Mouse (Mus musculus) spleen, postnatal 4 days (tissue): ENCODE measurements around the gene Tmem198b.
"Not testable (repeated sequence)": the region's sequence is repeated elsewhere in the genome, so short reads cannot be mapped to it uniquely, and the experiment has no call there.

Experiments used
- DNase-seq, 2 experiments: peaks; one replicate each; pipeline ENCODE4 v3.0.0; 2022; ENCODE audit warnings: low spot score in 2 of 2

Gene Tmem198b

DNA sequence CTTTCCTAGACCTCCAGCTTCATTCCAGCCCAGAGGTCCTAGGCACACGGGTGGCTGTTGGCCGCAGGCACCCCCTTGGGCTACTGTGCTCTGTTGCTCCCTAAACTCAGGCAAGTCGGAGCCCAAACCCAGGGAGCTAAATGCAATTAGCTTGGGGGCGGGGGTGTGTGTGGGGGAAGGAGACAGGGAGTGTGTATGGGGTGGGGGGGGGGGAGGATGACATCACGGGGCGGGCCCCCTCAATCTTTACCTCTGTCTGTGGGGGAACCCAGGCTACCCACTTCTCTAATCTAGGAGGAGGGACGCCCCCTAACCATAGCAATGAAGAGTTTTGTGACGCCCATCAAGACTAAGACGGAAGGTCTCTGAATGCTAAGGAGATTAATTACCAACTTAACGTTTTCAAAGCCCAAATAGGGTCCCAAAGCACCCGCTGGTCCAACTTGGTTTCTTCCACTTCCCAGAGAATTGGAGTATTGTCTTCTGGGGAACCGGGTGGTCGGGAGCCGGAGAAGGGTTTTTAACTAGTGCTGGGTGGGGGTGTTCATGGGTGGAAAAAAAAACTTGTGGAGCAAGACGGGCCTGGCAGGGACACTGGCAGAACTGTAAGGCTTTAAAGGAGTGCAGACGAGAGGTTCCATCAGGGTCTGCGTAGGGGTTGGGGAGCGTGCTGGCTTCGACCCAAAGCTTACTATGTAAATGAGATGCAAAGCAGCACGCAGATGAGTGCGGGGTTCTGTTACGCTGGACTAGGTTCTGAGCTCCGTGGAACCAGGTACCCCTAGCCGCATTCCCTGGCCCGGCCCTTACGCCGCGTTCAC lies at the start of gene Tmem198b:
Tmem198b (minus strand) TSS at position 100 of the 821 bp plus-strand sequence.
- peak; percentile 55 to 83 for DNase-seq

DNA sequence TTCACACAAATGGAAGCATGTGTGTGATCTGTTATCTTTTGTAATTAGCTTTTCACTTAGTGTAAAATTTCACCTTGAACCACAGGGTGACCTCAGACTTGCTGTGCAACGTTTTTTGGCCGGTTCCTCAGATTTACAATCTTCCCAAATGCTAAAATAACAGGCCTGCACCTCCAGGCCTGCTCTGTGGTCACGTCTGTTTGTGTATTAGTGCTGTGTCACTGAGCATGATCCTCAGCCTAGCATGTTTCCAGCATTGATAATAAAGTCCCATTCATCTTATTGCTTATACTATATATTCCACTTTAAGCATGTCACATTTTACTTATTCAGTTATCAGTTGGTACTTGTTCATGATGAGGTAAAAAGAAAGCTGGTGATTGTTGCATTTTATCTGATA lies 46.2 kb upstream of the Tmem198b start:
- DNase-seq: no peak

DNA sequence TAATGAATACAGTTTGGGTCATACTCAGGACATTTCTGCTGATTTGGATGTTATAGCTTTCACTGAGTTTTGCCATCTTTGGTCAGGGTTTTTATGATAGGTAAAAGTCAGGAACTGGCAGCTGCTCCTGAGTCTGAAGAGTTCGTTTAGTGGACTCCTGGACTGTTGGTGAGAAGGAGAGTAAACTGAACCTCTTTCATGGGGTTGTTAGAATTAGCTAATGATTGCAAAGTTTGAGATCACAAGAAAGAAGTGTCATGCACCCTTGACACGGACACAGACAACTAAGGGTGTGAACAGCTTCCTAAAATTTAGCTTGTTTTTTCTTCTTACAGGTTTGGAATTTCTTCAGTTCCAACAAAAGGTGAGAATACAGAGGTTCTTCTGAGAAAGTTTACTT lies 44.3 kb upstream of the Tmem198b start:
- no peak for DNase-seq

DNA sequence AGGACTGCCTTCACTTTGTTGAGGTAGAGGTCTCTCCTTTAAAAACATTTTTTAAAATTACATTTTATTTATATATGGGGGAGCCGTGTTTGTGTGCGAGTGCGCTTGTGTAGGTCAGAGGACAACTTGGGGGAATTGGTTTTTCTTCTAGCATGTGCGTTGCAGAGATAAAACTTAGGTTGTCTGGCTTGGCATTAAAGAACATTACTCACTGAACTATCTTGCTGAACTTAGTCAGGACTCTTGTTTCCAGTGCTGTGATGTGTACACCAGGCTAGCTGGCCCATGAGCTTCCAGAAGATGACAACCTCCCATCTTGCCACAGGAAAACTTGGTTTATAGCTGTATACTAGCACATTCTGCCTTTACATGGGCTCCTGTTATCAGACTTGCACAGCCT lies 42.5 kb upstream of the Tmem198b start:
- no peak for DNase-seq

DNA sequence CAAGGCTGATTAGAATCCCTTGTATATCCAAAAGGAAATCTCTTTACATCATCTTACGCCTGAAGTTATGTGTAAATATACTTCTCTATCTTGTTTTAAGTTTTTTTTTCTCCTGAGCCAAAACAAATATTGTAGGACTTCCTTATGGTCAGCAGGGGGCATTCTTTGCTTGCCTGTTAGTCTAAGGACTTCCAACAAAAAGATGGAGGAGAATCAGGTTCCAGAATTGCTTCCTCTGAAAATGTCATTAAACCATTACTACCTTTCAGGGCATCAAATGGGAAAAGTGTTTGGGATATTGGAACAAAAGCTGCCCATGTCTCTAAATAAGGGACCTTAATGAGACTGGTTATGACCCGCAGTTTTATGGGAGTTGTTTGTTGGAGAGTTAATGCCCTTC lies 41.3 kb upstream of the Tmem198b start:
- DNase-seq: no peak

DNA sequence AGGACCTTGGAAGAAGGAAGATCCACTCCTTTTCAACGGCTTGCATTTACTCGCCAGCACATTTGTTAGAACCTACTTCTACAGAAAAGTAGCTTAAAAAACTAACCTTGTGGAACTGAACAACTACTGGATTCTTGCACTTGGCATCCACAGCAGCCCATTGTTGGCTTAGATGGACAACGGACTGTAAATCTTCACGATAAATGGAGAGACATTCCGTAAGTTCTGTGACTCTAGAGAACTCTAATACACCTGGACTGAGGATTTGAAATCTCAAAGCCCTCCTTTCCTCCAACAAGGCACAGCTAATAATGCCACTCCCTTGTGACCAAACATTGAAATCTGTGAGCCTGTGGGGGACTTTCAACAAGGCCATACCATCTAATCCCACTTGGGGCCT lies 39.1 kb upstream of the Tmem198b start:
- no peak for DNase-seq

DNA sequence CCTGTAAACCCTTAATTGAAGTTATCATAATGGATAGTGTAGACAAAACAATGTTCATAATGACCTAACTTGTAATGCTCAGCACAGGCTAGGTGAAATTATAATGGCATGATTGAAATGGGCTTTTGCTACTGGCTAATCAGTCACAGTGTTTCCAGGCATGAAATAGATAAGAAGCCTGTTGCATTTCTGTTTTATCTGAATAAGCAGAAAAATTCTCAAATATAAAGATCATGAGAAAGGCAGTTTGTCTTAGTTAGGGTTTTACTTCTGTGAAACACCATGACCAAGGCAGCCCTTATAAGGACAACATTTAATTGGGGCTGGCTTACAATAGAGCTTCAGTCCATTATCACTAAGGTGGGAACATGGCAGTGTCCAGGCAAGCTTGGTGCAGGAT lies 36.4 kb upstream of the Tmem198b start:
- DNase-seq: no peak

DNA sequence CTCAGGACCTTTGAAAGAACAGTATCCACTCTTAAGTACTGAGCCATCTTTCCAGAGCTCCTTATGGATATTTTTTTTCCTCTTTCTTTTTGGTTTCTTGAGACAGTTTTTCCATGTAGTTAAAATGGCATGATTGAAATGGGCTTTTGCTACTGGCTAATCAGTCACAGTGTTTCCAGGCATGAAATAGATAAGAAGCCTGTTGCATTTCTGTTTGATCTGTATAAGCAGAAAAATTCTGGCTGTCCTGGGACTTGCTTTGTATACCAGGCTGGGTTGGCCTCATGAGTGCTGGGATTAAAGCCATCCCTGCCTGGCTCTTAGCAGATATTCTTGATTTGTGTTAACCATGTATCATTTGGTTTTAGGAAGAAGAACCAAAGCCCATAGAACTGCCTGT lies 35.3 kb upstream of the Tmem198b start:
- no peak for DNase-seq

DNA sequence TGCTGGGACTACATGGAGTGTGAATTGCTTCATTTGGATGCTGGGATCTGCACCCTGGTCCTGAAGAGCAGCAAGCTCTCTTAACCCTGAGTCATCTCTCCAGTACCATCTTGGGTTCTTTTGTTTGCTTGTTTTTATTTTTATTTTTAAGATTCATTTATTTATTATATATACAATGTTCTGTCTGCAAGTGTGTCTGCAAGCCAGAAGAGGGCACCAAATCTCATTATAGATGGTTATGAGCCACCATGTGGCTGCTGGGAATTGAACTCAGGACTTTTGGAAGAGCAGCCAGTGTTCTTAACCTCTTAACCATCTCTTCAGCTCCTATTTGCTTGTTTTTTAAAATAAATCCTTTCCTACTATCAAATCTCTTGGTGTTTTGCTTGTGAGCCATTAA lies 33.2 kb upstream of the Tmem198b start:
- no peak for DNase-seq

DNA sequence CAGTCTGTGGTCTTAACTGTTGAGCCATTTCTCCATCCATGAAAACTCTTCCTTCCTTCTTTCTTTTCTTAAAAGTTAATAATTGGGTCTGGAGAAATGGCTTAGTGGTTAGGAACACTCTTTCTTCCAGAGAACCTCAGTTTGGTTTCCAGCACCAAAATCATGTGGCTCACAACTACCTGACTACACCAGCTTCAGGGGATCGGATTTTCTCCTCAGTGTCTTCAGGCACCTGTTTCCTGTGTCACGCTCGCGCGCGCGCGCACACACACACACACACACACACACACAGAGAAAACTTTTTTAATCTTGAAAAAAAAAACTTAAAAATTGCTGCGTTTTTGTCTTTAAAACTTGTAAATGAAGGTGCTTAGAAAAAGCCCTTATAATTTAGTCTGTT lies 19.7 kb upstream of the Tmem198b start:
- DNase-seq: no peak

DNA sequence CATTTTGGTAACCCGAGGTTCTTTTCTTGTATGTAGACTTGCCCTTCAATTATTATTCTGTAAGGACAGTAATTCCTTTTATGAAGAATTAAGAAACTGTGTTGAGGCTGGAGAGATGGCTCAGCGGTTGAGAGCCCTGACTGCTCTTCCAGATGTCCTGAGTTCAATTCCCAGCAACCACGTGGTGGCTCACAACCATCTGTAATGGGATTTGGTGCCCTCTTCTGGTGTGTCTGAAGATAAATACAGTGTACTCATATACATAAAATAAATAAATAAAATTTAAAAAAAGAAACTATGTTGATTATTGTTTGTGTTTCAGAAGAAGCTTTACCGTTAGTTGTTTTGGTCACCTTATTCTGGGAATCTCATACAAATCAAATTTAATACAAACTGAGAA lies 18.9 kb upstream of the Tmem198b start:
- not testable (repeated sequence) for DNase-seq

DNA sequence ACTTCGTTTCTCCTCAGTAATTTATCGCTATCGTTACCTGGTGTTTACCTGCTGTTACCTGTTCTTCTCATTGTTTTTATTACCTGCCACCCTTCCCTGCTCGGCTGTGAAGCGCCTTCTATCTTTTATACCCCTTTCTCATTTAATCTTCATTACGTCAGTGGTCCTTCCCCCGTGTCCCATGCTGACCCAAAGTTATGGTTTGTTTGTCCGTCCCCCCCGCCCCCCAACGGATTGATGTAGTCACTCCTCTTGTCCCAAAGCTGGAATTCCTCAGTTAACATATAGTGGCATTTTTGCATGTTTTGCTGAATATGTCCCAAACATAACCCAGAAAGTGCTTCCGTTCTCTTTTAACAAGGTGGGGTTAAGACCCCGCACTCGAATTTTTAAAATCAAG lies 18.0 kb upstream of the Tmem198b start:
- DNase-seq: no peak

DNA sequence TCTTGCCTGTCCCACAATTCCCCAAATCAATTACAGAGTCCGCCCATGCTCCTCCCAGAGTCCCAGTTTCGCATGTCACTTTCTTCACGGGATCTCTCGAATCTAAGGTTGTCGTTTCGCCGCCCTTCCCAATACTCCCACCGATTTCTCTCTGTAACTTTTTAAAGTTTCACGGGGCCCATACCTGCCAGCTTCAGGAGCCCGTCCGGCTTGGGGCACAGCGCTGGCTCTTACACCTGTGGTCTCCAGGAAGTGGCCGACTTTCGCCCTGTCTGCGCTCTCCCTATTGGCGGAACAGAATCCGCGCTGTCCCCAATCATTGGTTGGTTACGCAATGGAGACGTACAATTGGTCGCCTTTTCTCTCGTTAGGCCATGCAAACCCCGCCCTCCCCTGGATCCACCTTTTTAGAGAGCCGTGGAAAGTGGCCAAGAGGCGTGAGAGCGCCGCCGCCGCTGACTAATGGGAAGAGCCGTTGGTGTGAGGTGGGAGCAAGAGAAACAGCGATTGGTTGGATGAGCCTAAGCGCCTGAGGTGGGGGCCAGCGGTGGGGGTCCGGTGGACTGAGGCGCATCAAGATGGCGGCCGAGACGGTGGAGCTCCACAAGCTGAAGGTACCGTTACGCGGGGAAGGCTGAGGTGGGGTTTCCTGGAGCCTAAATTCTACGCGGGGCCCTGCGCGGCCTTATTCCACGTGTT lies 17.3 kb upstream of the Tmem198b start, which contains the start of gene Ormdl2:
Ormdl2 (minus strand) TSS at position 288 of the 699 bp plus-strand sequence.
- DNase-seq: peak; percentile 96

DNA sequence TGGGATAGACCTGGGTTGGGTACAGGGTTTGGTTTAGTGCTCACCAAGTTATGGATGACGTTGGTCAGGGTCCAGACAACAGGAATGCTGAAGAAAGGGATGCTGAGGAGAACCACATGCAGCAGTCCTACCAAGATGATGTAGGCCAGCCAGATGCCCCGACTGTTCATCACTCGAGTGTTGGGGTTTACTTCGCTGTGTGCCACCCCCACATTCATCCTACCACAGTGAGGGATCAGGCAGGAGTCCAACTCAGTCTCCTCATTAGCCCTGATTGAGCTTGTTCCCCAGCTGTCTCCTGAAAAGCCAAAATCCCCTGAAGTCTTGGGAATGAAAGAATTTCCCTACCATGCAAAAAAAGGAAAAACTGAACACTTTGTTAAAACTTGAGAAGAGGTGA lies 16.0 kb upstream of the Tmem198b start:
- no peak for DNase-seq

DNA sequence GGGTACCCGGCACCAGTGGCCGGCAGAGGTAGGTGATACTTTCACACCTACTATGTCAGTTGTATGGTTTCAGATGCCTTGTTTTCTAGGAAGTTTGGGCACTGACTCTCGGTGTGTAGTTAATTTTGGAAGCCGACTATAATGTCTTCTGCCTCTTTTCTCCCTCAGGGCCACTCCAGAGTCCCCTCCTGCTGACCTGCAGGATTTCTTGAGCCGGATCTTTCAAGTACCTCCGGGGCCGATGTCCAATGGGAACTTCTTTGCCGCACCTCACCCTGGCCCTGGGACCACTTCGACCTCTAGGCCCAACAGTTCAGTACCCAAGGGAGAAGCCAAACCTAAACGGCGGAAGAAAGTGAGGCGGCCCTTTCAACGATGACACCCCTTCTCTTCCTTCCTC lies 12.9 kb upstream of the Tmem198b start, which contains the start of gene Sarnp:
Sarnp (plus strand) TSS at position 301 of the 400 bp plus-strand sequence.
- no peak for DNase-seq

DNA sequence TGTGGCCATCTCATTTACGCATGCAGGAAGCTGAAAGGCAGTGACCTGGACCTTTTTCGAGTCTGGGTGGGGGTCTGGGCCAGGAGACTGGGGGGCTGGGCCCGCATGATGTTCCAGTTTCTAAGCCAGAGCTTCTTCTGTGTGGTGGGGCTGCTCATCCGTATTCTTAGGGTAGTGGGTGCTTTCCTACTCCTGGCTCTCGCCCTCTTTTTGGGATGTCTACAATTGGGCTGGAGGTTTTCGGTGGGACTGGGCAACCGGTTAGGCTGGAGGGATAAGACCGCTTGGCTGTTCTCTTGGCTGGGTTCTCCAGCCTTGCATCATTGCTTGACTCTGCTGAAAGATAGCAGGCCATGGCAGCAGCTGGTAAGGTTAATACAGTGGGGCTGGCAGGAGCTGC lies 2.8 kb upstream of the Tmem198b start:
- no peak for DNase-seq

DNA sequence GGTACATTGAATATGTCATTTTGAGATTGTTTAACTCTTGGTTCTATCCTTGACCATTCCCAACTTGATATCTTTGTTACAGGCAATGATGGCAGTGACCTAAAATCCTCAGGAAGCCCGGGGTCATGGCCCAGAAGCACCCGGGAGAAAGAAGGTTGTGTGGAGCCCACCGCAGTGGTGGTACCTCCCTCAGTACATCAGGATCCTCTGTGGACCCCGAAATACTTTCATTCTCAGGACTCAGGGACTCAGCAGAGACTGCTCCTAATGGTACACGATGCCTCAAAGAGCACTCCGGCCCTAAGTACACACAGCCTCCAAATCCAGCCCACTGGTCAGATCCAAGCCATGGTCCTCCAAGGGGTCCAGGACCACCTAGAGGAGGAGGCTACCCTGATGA lies 1.9 kb upstream of the Tmem198b start:
- DNase-seq: no peak

DNA sequence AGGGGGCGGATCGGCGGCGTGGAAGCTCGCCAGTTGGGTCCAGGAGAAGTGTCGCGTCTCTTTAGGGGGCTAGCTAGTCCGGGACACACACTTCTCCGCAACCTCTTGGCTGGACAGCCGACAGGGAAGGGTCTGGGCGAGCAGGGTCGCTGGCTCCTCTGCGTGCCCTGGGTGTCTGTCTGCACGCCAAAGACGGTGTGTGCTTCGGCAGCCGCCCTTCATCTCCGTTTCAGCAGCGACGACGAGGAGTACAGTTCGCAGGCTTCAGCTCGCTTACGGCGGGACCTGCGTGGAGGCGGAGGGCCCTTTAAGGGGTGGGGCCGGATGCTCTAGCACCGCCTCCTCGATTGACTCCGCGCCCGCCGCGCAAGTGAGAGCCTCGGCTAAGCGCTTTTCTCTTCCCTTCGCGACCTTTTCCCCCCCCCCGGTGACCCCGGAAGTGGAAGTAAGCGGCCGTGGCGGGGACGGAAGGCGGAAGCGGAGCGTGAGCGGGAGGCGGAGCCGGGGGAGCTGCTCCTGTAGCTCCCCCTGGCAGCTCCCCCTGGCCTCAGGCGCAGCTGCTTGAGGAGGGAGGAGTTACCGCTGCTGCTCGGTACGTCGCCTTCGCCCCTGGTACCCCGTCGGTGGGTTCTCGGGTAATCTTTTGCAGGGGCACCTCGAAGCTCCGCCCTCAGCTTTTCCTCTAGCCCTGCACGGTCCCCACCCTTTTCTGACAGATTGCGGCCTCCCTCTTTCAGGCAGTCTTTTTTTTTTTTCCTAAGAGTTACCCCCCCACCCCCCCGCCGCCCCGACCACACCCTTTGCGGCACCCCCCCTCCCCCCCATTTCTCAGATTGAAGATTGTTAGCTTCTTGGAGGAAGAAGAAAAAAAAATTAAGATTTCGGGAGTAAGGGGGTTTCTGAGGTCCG lies 1.2 kb upstream of the Tmem198b start:
- peak; percentile 93 to 95 for DNase-seq

DNA sequence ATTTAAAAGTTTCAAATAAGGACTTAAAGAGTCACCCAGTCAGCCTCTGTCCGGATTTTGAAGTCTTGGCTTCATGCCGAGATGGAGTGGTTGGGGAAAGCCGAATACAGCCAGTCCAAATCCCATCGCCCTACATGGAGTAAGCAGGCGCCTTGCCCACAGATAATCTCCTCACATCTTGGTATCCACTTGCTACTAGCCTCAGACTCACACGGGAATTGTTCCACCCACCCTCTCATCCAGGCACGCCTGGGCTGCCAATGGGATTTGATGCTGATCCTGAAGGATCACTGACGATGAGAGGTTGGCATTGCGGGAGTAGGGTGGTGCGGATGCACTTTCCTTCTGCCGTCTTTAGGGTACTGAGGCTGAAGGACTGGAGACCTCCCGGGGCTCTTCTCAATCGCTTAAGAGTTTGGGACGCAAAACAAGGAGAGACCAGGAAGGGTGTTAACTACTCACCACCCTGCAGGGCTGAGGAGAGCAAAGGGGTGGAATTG lies 349 bp downstream of the Tmem198b start, which contains the start of gene Dnajc14:
Dnajc14 (plus strand) TSS at position 292 of the 500 bp plus-strand sequence.
- no peak for DNase-seq

DNA sequence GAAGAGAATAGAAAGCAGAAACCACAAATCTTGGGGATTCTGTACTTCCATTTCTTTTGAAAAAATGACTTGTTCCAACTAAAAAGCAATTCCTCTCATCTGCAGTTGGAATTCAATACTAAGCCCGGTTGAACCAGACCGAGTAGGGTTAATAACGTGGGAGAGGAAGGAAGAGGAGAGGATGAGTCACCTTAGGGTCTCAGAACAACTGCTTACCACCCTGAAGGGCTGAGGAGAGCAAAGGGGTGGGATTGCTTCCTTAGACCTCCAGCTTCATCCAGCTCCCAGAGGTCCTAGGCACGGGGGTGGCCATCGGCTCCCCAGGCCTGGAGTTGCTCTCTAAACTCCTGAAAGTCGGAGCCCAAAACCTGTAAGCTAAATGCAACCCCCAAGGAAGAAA lies 809 bp downstream of the Tmem198b start:
- DNase-seq: no peak

DNA sequence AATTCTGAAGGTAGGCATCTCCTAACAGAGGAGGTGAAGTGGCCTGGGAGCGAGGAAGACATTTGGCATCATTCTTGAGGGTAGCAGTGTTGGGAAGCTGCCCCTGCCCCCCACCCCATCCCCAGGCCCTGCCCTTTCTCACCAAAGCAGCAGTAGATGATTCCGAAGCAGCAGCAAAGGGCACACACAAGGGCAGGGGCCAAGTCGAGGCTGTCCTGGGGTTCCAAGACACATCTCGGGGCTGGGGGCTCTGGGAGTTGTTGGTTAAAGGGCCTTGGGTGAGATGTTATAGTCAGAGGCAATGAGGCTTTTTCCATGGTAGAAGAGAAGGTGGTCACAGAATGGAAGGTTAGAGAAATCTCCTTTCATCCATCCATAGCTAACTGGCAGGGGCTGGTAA lies 1.2 kb downstream of the Tmem198b start:
- DNase-seq: no peak

DNA sequence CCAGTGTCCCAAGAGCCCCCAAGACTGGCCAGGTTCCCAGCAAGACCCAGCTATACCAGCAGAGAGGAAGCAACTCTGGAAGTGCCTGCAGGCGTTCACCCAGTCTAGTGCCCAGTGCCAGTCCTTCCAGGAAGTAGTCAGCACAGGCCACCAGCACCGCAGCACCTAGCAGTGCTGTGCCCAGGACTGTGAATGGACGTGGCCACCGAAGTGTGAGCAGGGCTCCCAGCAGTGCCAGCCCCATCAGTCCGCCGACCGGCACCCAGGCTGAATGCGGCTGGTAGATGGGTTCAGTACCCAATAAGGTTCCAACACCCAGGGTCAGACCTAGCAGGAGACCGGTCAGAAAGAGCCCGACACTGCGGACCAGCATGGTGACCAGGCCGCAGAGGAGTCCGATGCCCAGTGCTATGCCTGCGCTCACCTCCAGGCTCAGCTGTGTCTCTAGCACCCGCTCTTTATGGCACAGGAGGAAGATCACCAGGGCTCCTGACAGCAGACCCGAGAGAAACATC lies 2.1 kb downstream of the Tmem198b start:
- no peak for DNase-seq
